8 mouse cellular contexts compared by ENCODE assay signal in genomic region chr16:44691561-44692141, GRCm38 (mm10). TPM values are rescaled to one million over a fixed set of nuclear protein-coding genes. Genes with fewer than 3 reads are reported as not detected.
DNase-seq lines count a peak whose midpoint lies in the region; ATAC-seq and TF ChIP-seq lines count a peak whose summit lies in the region.

No protein-coding gene starts in this region.

- H3K4me1 ChIP-seq in MEL (ENCODE audit: control insufficient read depth in 1 of 2, insufficient read depth in 2 of 2, low read length in 2 of 2): peaks cover 3 to 16% of the 10 kb centered on the region in 2 experiments; a peak in 2 of 4 replicates
- H3K4me1 ChIP-seq in lung, embryonic 14.5 days (ENCODE audit: insufficient read depth): peaks cover 16% of the 10 kb centered on the region

- peak overlapping the region; percentile 44; the same call in 1 of the 2 replicates for H3K9ac ChIP-seq in MEL (ENCODE audit: control insufficient read depth, low read depth, low read length, poor library complexity, severe bottlenecking)
- 0 out of 2 replicates have a peak overlapping the region, but pooled peaks have one; percentile 3 for H3K9ac ChIP-seq in lung, embryonic 14.5 days

- no peak overlapping the region for H3K27ac ChIP-seq in MEL (ENCODE audit: control insufficient read depth, low read depth, low read length)
- peak overlapping the region; percentile 79 for H3K27ac ChIP-seq in lung, embryonic 14.5 days (ENCODE audit: low read depth)

- intact Hi-C loops in heart, postnatal 10 days (cut with DNase I): no loop called here

- no peak for TF ChIP-seq RAD21 in MEL (IDR thresholded peaks at IDR 0.05; ENCODE audit: low read depth, low read length)

- peak; percentile 34 to 52; a peak in 2 of 4 replicates for TF ChIP-seq EP300 in MEL (IDR thresholded peaks at IDR 0.05; ENCODE audit: low read depth in 1 of 2, low read length in 2 of 2)

- DNase-seq in MEL (ENCODE audit: low read depth, low spot score): peak; percentile 91
- peak; percentile 72 for DNase-seq in brain, adult 2 months (ENCODE audit: low read depth, low spot score)
- DNase-seq in frontal cortex, adult 2 months (ENCODE audit: extremely low spot score in 1 of 2, low spot score in 1 of 2): peak; percentile 36 to 75
- DNase-seq in heart, postnatal 10 days: peak; percentile 58 to 66
- peak; percentile 30 for DNase-seq in layer of hippocampus, adult 11-12 months (ENCODE audit: low spot score)
- peak; percentile 86 for DNase-seq in lung, embryonic 14.5 days
- DNase-seq in skeletal muscle tissue, adult 2 months (ENCODE audit: low read depth, low spot score): peak; percentile 78
- DNase-seq in retina, postnatal 1 day: no peak

- ATAC-seq in lung, embryonic 14.5 days (ENCODE audit: insufficient read depth): no peak

- H3K4me2 ChIP-seq in lung, embryonic 14.5 days: peak overlapping the region; percentile 37

- no peak for TF ChIP-seq CTCF in MEL (IDR thresholded peaks at IDR 0.05 in 2 of 3, conservative IDR thresholded peaks at IDR 0.05 in 1 of 3; ENCODE audit: control insufficient read depth in 1 of 3, insufficient read depth in 1 of 3, low read depth in 2 of 3, low read length in 3 of 3, poor library complexity in 1 of 3, severe bottlenecking in 1 of 3)
- no peak for TF ChIP-seq CTCF in lung, embryonic 14.5 days (IDR thresholded peaks at IDR 0.05; ENCODE audit: low read depth)

- no peaks in the 10 kb centered on the region for H3K9me3 ChIP-seq in MEL (replicated peaks; ENCODE audit: insufficient read depth, low read length)
- no peaks in the 10 kb centered on the region for H3K9me3 ChIP-seq in lung, embryonic 14.5 days (ENCODE audit: low read depth, low read length)

- H3K36me3 ChIP-seq in MEL (ENCODE audit: control insufficient read depth in 1 of 2, insufficient read depth in 2 of 2, low read length in 2 of 2): peaks cover 0 to 6% of the 10 kb centered on the region in 2 experiments; a peak in 2 of 4 replicates
- no peaks in the 10 kb centered on the region for H3K36me3 ChIP-seq in lung, embryonic 14.5 days (ENCODE audit: insufficient read depth)

- H3K4me3 ChIP-seq in MEL (ENCODE audit: control insufficient read depth in 1 of 2, insufficient read depth in 1 of 2, low read depth in 2 of 2, low read length in 2 of 2): peak overlapping the region; percentile 10 to 51
- H3K4me3 ChIP-seq in lung, embryonic 14.5 days (ENCODE audit: low read depth, low read length): no peak overlapping the region

- peaks cover 0 to 2% of the 10 kb centered on the region in 2 experiments; a peak in 3 of 4 replicates for H3K27me3 ChIP-seq in MEL (ENCODE audit: control insufficient read depth in 1 of 2, insufficient read depth in 2 of 2, low read length in 2 of 2)
- no peaks in the 10 kb centered on the region for H3K27me3 ChIP-seq in lung, embryonic 14.5 days (ENCODE audit: insufficient read depth, low read length)

- TF ChIP-seq POLR2A in MEL (IDR thresholded peaks at IDR 0.05; ENCODE audit: control insufficient read depth in 1 of 2, insufficient read depth in 1 of 2, low read depth in 1 of 2, low read length in 2 of 2, poor library complexity in 1 of 2): no peak

- 25% methylated on average over 17 of the region's 17 CpGs for WGBS in lung, embryonic 14.5 days

- H3K79me2 ChIP-seq in MEL (ENCODE audit: control insufficient read depth, insufficient read depth, low read length, poor library complexity): no peaks in the 10 kb centered on the region

TF ChIP-seq in MEL, 35 proteins besides CTCF, POLR2A, EP300 and RAD21:
- TF ChIP-seq MYB (IDR thresholded peaks at IDR 0.05; ENCODE audit: low read depth, low read length) (no peak), MAX (IDR thresholded peaks at IDR 0.05; ENCODE audit: low read length) (0 out of 2 replicates have a peak, but pooled peaks have one; percentile 16), ZC3H11A (IDR thresholded peaks at IDR 0.05; ENCODE audit: low read depth, low read length) (no peak), NRF1 (IDR thresholded peaks at IDR 0.05; ENCODE audit: insufficient read depth, low read depth, low read length, poor library complexity, severe bottlenecking) (no peak), MXI1 (IDR thresholded peaks at IDR 0.05; ENCODE audit: low read depth, low read length) (no peak), RCOR1 (IDR thresholded peaks at IDR 0.05; ENCODE audit: low read depth, low read length) (peak; percentile 42; the same call in 1 of the 2 replicates), GABPA (IDR thresholded peaks at IDR 0.05; ENCODE audit: low read depth, low read length) (no peak), GATA1 (IDR thresholded peaks at IDR 0.05; ENCODE audit: low read depth, low read length) (peak; percentile 87), HCFC1 (IDR thresholded peaks at IDR 0.05; ENCODE audit: low read depth, low read length) (peak; percentile 32; the same call in 1 of the 2 replicates), MAFK (IDR thresholded peaks at IDR 0.05; ENCODE audit: borderline replicate concordance, low read depth, low read length) (no peak), ZNF384 (IDR thresholded peaks at IDR 0.05; ENCODE audit: low read depth, low read length) (no peak), CHD1 (IDR thresholded peaks at IDR 0.05; ENCODE audit: low read depth, low read length) (no peak), KAT2A (conservative IDR thresholded peaks at IDR 0.05; ENCODE audit: low read depth, low read length) (no peak), ZKSCAN1 (IDR thresholded peaks at IDR 0.05; ENCODE audit: low read depth, low read length) (no peak), USF2 (IDR thresholded peaks at IDR 0.05; ENCODE audit: borderline replicate concordance in 1 of 2, insufficient read depth in 1 of 2, low read depth in 1 of 2, low read length in 2 of 2) (no peak), ETS1 (IDR thresholded peaks at IDR 0.05; ENCODE audit: low read depth, low read length) (peak; percentile 51; the same call in 1 of the 2 replicates), ZMIZ1 (IDR thresholded peaks at IDR 0.05; ENCODE audit: low read depth, low read length) (no peak), TAL1 (IDR thresholded peaks at IDR 0.05; ENCODE audit: low read length) (no peak)

RNA-seq across cellular contexts. Expression of gene Nepro, which starts 32.5 kb away (rescaled TPM):
- total RNA-seq in MEL (2012; rRNA removed): 8.8 and 9.0 TPM in 2 replicates
- polyA plus RNA-seq in MEL (2012; ENCODE audit: insufficient read depth in 1 of 2, insufficient read length in 2 of 2, low read depth in 1 of 2, low replicate concordance in 2 of 2, missing spikeins in 1 of 2): 10 to 100 TPM in 1 of 2 experiments, not detected in 1; 20.8 TPM
- polyA plus RNA-seq in frontal cortex, adult 2 months (2012; rRNA removed): 3.2 and 3.9 TPM in 2 replicates
- 1 to 10 TPM; 5.4 to 5.9 TPM for total RNA-seq in heart, postnatal 10 days (2021)
- polyA plus RNA-seq in lung, embryonic 14.5 days (2014; fragmentation: Nextera tagmentation; extraction: Ambion mirVana): 14.4 and 14.6 TPM in 2 replicates

RNA-seq across cellular contexts. Expression of gene Gtpbp8, which starts 54.5 kb away (rescaled TPM):
- total RNA-seq in MEL (2012; rRNA removed): 10.1 and 14.4 TPM in 2 replicates
- 10 to 100 TPM in 1 of 2 experiments, not detected in 1; 10.7 TPM for polyA plus RNA-seq in MEL (2012; ENCODE audit: insufficient read depth in 1 of 2, insufficient read length in 2 of 2, low read depth in 1 of 2, low replicate concordance in 2 of 2, missing spikeins in 1 of 2)
- 18.3 and 18.9 TPM in 2 replicates for polyA plus RNA-seq in frontal cortex, adult 2 months (2012; rRNA removed)
- total RNA-seq in heart, postnatal 10 days (2021): 10 to 100 TPM; 13.3 to 13.8 TPM
- polyA plus RNA-seq in lung, embryonic 14.5 days (2014; fragmentation: Nextera tagmentation; extraction: Ambion mirVana): 30.1 and 31.8 TPM in 2 replicates
